Mouse (Mus musculus): ENCODE results near the gene Crlf2. TPM values are rescaled to one million over a fixed set of nuclear protein-coding genes. Genes with fewer than 3 reads are reported as not detected.

Gene Crlf2
- polyA plus RNA-seq (2014; fragmentation: Illumina TruSeq; extraction: RNeasy Lipid Tissue Mini Kit (QIAGEN cat#74804); ENCODE audit: low read depth, low replicate concordance): not detected

GRCm38 (mm10) chr5:109558404-109559160 lies at the start of gene Crlf2:
Gene Crlf2, minus strand, starts transcription at chr5:109558993.

Other genes starting within 250 kb of the Crlf2 start
- not detected for gene Vmn2r16, start 228.8 kb downstream of the Crlf2 start, polyA plus RNA-seq (2014; fragmentation: Illumina TruSeq; extraction: RNeasy Lipid Tissue Mini Kit (QIAGEN cat#74804); ENCODE audit: low read depth, low replicate concordance)
- not detected for gene Vmn2r17, start 139.3 kb downstream of the Crlf2 start, polyA plus RNA-seq (2014; fragmentation: Illumina TruSeq; extraction: RNeasy Lipid Tissue Mini Kit (QIAGEN cat#74804); ENCODE audit: low read depth, low replicate concordance)
- 4.9 TPM for gene 5430403G16Rik, start 132.0 kb upstream of the Crlf2 start, polyA plus RNA-seq (2014; fragmentation: Illumina TruSeq; extraction: RNeasy Lipid Tissue Mini Kit (QIAGEN cat#74804); ENCODE audit: low read depth, low replicate concordance)
- gene 4930522L14Rik, start 192.9 kb upstream of the Crlf2 start, polyA plus RNA-seq (2014; fragmentation: Illumina TruSeq; extraction: RNeasy Lipid Tissue Mini Kit (QIAGEN cat#74804); ENCODE audit: low read depth, low replicate concordance): 9.5 TPM

All from liver, adult 10 weeks (tissue).